Mouse (Mus musculus): ENCODE measurements around the gene Upb1.
"Not testable (repeated sequence)": the region's sequence is repeated elsewhere in the genome, so short reads cannot be mapped to it uniquely, and the experiment has no call there.

Upb1 gene

DNA sequence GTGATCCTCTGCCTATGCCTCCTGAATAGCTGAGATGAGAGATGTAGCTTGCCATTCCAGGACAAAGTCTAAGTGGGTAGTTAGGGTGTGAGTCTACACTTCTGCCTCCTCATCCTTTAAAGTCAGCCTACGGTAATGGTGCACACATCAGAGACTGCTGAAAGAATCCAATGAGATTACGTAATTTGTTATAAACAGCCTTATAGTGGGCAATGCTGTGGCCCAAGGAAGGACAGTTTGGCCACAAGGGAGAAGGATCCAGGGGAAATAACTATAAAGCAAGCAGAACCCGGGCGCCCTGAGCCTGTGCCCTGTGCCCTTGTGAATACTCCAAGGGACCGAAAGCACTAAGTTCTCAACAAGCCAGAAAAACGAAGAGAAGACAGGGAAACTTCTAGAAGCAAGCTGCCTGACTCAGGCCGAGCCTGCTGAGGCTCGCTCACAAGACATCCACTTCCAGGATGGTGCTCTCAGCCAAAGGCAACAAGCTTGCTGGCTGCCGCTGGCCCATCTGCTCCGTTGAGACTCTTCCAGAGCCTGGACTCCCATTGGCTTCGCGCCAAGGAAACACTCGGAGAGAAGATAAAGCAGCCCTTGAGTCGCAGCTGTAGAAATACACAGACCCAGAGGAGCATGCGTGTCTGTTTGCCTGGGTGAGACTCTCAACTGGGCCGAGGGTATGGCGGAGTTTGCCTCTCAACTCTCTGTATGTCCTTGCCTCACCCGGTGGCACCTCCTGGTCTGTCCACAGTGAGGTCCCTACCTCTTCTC lies 55.3 kb downstream of the Upb1 start:
- DNase-seq, result not testable (repeated sequence)

DNA sequence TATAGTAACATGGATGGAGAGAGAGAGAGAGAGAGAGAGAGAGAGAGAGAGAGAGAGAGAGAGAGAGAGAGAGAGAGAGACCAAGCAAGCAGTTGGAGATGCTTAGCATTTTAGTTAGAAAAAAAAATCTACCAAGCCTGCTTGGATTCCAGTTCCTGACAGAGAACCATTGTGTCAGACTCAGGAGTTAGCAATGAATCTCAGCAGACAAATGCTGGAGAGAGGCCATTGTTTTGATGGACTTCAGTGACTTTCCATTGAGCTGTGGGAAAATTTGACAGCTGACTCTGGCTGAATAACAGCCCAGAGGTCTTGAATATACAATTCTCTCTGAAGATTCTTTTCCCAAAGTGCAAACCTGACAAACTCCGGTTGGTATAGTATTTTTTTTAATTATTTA lies 56.9 kb downstream of the Upb1 start:
- no peak for DNase-seq

DNA sequence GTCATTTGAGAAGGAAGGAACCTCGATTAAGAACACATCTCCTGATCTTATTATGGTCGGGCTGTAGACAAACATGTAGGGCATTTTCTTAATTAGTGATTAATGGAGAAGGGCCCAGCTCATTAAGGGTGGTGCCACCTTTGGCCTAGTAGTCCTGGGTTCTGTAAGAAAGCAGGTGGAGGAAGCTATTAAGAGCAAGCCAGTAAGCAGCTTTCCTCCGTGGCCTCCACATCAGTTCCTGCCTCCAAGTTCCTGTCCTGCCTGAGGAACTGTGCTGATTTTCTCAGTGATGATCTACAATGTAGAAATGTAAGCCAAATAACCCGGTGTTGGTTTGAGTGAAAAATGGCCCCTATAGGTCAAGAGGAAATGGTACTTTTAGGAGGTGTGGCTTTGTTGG lies 57.4 kb downstream of the Upb1 start:
- DNase-seq, result no peak

DNA sequence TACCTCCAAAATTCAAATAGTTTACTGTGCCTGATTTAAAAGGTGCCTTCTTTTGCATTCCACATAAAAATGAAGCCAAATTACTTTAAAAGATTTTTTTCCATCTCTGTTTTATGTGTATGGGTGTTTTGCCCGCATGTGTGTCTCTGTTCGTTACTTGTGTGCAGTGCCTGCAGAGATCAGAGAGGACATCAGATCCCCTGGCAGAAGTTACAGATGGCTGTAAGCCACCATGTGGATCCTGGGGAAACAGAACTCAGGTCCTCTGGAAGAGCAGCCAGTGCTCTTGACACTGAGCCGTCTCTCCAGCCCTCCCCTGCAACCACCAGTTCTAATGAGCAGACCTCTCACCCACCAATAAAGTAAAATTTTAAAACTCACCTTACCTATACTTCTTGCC lies 61.8 kb downstream of the Upb1 start:
- no peak for DNase-seq

DNA sequence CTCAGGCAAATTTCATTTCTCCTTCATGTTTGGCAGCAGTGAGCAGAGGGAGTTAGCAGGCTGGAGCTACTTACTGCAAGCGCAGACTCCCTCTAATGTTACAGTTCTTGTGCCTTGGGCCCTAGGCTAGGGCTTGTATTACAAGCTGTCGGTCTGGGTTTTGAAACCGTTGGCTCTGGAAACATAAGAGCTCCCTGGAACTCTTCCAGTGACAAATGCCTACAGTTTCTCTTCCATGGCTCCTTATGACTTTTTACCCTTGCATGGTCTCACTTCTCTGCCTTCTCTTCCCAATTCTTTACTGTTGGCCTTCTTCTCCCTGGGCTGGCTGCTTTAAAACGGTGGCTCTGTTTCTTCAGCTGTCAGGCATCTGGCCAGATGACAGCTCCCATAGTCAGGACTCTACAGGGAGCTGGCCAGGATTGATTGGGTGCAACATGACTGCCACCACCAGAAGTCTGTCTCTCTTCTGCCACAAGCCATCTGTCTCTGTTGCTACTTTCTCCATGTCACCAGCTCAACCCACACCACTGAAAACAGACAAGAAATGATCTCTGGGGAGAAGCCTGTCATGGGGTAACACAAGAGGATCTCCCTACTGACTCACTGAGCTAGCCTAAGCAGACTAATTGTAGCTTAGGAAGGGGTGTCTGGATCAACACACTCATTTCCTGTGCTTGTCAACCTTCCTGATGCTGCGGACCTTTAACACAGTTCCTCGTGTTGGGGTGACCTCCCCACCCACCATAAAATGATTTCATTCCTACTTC lies 65.1 kb downstream of the Upb1 start:
- DNase-seq, result no peak

DNA sequence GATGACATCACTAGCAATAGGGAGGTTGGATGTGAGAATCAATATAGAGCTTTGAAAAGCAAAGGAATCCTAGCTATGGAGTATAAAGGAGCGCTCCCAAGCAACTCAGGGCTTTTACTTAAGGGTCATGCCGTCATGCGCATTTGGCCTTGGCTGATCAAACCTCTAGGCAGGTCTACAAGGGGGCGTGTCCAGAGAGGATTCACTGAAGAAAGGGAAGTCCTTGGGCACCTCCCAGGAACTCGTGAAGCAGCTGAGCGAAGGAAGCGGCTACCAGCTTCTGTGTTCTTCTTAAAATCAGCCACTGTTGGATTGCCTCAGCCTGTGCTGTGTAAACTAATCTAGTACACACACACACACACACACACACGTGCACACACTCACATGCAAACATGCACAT lies 72.5 kb downstream of the Upb1 start:
- DNase-seq, result no peak

DNA sequence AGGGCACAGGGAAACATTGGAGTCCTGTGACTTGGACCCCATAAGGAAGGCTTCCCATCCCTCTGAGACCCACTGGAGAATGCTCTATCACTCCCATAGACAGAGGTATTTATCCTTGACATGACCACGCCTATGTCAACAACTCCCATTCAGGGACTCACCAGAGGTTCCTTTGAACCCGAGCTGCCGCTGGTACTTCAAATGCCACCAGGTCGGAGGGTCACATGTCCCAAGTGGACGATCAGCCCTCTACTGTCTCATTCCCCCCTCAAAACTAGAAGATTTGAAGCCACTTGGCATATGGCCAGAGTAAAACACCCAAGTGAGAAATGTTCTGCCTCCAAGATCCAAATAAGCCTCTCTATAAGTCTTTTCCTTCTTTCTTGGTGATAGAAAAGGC lies 73.7 kb downstream of the Upb1 start:
- DNase-seq, result no peak

DNA sequence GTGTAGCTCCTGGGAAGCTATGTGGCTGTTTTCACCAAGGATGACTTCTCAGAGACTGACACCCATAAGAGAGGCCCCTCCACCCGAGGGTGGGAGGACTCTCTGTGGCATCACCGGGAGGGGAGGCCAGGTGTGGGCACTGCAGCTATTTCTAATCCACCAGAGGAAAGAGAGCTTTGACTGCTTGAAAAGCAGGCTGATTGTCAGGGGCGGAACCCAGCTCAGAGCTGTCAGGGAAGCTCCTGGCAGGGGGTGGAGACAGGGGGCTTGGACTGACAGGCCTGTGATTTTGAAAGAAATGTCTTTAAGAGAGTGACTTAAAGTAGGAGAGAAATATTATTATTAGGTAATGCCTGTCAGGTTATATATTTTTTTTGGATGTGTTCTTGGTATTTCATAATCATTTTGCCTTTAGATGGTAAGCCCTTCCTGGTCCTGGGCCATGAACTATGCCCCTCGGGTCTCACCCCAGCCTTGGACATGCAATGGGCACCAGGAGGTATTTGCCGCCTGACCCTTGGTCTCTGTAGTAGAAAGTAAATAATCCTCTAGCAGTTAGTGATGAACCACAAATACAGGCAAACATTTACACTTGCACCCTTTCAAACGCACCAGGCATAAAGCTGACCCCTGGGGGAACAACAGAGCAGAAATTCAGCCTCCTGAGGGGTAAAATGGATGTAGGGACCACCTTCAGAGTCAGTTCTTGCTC lies 74.4 kb downstream of the Upb1 start:
- DNase-seq, result not testable (repeated sequence)

DNA sequence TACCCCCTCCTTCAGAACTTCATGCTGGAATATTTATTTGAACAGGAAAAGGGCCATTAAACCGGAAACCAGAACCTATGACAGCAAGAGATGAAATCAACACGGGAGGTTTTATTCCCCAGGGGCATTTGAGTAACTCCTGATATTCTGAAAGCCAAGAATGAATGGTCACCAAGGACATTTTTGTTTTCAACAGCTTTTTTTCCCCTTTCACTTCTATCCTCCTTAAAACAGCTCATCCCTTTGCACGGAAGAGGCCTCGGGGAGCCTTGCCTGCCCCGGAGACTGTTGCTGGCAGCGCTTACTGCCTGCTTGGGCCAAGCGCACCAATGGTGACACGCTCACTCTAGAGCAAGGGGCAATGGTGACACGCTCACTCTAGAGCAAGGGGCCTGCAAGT lies 76.1 kb downstream of the Upb1 start:
- no peak for DNase-seq

DNA sequence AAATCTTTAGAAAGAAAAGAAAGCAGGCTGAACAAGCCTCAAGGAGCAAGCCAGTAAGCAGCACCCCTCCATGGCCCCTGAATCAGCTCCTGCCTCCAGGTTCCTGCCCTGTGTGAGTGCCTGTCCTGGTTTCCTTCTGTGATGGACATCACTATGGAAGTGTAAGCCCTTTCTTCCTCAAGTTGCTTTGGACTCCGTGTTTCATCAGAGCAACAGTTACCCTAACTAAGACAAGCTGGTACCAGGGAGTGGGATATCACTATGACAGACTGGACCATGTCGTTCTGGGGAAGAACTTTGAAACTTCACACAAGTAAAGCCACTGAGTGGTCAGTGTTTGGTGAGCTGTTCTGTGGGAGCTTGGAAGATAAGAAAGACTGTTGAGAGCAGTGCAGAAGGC lies 79.0 kb downstream of the Upb1 start:
- DNase-seq, result no peak

DNA sequence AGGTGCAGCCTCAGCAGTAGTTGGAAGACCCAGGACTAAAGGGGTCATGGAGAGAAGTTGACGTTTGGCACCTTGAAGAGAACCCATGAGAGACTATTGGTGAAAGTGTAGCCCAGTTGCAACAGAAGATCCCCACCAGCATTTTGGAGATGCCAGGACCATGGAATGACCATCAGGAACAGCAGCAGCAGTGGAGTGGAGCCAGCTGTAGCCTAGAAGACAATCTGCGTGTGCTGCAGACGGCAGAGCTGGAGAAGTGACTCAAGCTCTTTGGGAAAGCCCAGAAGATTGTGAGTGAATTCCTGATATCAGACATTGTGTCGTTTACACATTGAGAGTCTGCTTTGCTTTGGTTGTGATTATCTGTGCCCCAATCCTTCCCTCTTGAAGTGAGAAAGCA lies 80.8 kb downstream of the Upb1 start:
- DNase-seq, result no peak

DNA sequence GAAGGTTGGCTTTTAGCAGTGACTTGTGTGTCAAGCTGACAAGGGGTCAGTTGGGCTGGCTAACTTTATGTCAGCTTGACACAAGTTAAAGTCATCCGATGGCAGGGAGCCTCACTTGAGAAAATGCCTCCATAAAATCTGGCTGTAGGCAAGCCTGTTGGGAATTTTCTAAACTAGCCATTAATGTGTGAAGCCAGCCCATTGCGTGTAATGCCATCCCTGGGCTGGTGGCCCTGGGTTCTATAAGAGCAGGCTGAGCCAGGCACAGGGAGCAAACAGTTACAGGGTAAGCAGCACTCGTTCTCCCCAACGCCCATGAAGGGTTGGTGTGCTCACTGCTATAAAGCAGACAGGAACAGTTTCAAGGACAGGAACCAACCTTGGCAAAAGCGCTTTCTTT lies 81.4 kb downstream of the Upb1 start:
- DNase-seq, result no peak

DNA sequence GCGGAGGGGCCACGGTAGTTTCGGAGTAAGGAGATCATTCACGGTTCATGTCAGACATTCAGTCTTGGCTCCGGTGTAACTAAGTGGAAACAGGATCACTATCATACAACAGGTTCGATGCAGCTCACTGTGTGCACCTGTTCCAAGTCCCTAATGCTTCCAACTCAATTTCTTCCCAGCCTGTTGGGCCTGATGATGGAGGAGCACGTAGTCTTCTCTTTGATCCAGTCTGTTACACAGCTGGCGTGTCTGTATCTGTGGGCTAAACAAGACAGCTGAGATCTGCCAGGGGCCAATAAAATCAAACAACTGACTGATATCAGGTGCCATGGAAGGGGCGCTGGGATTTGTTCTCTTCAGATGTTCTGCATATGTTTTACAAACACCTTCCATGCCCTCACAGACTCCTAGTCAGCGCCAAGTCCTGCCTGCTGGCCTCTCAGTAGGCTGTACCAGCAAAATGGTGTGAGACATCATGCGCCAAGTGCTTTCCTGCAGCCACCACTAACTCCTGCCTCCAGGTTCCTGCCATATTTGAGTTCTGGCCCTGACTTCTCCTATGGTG lies 82.1 kb downstream of the Upb1 start:
- DNase-seq, result no peak

DNA sequence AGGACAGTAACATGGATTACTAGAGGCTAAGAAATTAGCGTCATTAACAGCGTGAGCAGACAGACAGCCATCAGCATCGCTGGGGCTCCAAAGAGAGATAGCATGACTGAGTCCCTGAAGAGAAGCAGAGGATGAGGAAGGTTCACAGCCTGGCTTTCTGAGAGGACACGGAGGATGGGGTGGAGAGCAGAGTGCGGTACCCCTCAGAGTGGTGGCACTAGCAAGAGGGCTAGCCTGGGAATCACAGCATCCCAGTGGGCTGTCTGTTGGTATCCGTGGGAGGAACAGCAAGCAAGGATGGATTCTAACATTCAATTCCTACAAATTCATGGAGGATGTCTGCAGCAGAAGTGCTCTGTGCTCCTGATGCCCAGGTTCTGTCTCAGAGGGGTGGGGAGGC lies 83.2 kb downstream of the Upb1 start:
- no peak for DNase-seq

DNA sequence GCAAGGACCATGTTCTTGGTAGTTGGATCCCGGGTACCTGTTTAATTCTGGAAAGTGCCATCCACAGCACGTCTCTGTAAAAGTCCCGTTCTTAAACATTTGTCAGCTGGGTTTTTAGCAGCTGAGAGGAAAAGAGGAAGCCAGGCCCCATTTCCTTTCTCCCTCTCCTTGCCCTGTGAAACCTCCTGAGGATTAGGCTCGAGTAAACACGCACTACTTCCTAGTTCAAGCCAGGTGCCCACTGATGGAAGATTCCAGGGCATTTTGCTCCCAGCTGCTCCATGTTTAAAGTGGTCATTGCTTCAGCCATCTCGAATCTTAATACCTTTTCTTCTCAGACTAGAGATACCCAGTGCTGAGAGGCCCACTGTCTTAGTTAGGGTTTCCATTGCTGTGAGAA lies 83.9 kb downstream of the Upb1 start:
- DNase-seq, result no peak

DNA sequence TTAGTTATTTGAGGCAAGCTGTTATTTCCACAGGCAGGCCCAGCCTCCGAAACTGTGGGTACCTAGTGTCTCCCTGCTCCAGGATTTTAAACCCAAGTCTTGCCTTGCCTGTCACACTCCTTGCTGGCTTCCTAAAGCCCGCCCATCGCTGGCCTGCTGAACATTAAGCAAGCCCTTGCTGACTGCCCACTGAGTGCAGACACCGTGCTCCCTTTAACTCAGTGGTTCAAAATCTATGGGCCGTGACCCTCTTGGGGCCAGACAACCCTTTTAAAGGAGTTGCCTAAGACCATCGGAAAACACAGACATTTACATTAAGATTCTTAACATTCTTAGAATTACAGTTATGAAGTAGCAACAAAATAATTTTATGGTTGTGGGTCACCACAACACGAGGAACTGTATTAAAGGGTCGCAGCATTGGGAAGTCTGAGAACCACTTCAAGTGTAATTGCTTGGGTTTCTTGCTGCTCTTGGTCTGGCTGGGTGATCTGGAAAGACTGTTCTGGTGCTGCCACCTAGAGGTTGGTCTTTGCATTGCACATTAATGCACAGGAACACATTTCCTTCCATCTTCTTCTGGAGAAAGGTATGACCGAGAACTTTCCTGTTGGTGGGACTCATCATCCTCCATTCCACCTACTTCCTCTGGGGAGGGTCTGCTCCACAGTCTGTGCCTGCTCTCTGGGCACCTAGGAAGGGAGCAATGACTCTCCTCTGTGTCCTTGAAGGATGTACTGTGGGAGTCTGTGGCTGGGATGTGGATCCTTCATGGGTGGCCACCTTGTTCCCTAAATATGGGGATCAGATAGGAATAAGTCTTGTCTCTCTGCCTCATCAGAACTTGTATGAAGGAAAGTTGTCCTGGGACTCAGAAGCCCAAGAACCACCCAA lies 85.4 kb downstream of the Upb1 start:
- peak; percentile 88 for DNase-seq

DNA sequence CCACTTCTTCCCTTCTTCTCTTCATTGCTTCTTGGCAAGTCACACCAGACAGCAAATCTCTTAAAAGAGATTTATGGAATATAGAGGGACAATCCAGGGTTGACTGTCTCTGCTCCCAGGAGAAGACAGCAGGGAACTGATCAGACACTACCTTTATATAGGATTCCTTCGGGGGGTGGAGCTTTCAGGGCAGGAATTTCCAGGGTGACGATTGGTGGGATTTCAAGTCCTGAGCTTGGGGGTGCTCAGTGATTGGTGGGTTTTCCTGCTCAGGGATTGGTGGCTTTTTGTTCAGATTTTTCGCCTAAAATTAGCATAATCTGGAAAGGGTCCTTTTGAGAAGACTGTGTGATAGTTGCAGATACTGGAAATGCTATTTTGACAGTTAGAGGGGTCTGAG lies 86.2 kb downstream of the Upb1 start:
- DNase-seq, result no peak

DNA sequence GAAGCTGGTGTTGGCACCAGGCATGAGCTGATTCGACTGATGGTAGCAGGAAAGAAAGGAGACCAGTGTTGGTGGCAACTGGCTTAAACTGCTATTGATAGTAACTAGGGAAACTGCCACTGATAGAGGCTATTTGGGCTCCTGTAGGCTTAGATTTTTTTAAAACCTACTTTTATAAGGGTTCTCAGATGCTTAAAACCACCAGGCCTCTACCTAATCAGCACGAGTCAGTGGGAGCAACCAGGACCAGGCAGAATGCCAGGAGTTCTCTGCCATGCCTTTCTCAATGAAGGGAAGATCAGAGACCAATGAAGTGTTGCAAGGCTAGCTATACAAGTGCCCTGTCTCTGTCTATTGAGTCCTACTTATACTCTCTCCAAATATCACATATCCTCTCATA lies 88.6 kb downstream of the Upb1 start:
- no peak for DNase-seq

DNA sequence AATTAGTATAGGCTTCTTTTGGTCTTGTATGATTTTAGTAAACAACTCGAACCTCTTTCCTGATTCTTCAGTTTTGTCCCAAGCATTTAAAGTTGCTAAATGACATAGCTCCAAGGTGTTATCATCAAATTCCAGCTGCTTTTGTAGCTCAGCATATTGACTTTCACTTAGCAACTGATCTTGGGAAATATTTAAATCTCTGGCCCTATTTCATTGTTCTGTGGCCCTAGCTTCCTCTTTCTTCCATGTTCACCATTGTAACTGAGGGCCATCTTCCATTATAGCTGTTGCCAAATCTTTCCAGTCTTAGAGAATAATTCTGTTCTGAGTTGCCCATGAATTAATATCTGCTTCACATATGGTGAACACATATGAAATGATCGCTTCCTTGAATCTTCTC lies 89.8 kb downstream of the Upb1 start:
- no peak for DNase-seq

Measured in right cerebral cortex, postnatal 4 days (tissue).